Mouse (Mus musculus) common myeloid progenitor, adult 5-6 weeks (primary cell): ENCODE measurements around the gene Gm16867. TPM values are rescaled to one million over a fixed set of nuclear protein-coding genes. Genes with fewer than 3 reads are reported as not detected.
A peak's percentile ranks its signal among the peaks of the same experiment; 100 is the strongest.
"Not testable (repeated sequence)": the region's sequence is repeated elsewhere in the genome, so short reads cannot be mapped to it uniquely, and the experiment has no call there.

Source experiments
- ATAC-seq: replicated peaks from 2 replicates; pipeline ENCODE4 v1.8.0; 2016; ENCODE audit warnings: low read depth, mild to moderate bottlenecking, moderate TSS enrichment, inconsistent platforms; ENCODE audit not compliant: poor library complexity, severe bottlenecking
- total RNA-seq: library from RNA; stranded (forward); fragments of 200-1000, 187-1606 nt; gene quantifications from 2 replicates; pipeline ENCODE4 v1.2.3, GENCODE M21; 2017

Gm16867 gene
- 0.49 and 5.1 TPM in 2 replicates for total RNA-seq

DNA sequence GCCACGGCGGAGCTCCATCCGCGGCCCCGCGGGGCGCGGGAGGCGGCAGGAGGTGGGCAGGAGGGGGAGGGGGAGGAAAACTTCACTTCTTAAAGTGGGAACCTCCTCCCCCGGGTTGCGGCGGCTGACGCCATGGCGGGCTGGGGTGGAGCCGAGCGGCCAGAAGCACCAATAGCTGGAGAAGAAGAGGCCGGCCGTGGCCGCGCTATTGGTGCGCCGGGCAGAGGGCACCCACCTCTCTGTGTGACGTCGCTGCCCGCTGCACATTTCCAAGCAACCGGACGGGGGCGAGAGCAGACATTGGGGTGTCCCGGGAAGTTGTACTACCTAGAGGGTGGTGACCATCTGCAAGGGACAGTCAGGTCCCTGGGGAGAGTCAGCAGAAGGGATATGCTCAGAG lies at the start of gene Gm16867:
TSS of gene Gm16867 (minus strand) at position 189 of the 400 bp plus-strand sequence.
- ATAC-seq = peak; percentile 82

GRCm38 (mm10) chr14:69547310-69547709 lies 44.1 kb upstream of the Gm16867 start:
- ATAC-seq = peak; percentile 30; the same call in 1 of the 2 replicates

DNA sequence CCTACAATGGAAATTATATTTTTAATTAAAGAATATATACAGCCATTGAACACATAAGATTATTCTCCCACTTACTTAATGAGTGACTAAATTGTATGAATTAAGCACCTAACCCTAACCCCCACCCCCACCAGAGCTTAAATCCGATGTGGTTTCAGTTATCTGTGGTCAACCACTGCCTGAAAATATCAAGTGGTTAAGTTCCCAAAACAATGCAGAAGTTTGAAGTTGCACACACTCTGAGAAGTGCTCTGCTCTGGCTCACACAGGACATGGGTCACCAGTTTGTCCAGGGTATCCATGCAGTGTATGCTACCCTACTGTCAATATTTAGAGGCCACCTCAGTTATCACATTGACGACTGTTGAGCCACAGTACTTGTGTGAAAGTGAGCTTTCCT lies 41.9 kb upstream of the Gm16867 start:
- peak; percentile 58 for ATAC-seq

- ATAC-seq = 0 out of 2 replicates have a peak, but pooled peaks have one; percentile 34
These were observed 40.9 kb upstream of the Gm16867 start for GRCm38 (mm10) chr14:69544033-69544432.

GRCm38 (mm10) chr14:69542695-69543094 lies 39.5 kb upstream of the Gm16867 start:
- peak; percentile 53 for ATAC-seq

GRCm38 (mm10) chr14:69540113-69540512 lies 37.0 kb upstream of the Gm16867 start:
- peak; percentile 59 for ATAC-seq

DNA sequence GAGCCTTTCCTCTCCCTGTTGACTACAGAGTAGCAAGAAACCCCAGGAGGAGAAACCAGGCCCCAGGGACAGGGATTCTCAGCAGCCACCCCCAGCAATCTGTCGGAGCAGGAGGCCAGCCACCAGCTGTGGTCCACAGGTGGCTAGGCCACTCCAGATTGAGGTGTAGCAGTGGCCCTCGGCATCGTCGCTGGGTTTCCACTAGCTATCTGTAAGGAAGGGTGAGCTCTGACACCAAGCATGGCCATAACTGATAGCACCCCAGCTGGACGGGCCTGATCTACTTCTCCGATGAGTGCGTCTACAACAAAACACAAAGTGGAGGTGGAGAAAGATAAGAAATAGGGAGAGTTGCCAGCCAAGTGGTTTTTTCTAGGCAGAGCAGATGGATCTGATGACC lies 33.4 kb upstream of the Gm16867 start:
- ATAC-seq = peak; percentile 77

DNA sequence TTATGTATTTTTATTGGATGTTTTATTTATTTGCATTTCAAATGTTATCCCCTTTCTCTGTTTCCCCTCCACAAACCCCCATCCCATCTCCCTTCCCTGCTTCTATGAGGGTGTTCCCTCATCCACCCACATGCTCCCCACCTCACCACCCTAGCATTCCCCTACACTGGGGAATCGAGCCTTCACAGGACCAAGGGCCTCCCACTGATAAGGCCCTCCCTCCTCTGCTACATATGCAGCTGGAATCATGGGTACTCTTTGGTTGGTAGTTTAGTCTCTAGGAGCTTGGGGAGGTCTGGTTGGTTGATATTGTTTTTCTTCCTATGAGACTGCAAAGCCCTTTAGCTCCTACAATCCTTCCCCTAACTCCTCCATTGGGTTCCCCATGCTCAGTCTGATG lies 23.0 kb upstream of the Gm16867 start:
- ATAC-seq = not testable (repeated sequence)

GRCm38 (mm10) chr14:69523001-69523400 lies 19.8 kb upstream of the Gm16867 start:
- peak; percentile 77 for ATAC-seq

GRCm38 (mm10) chr14:69520810-69521209 lies 17.6 kb upstream of the Gm16867 start:
- not testable (repeated sequence) for ATAC-seq

DNA sequence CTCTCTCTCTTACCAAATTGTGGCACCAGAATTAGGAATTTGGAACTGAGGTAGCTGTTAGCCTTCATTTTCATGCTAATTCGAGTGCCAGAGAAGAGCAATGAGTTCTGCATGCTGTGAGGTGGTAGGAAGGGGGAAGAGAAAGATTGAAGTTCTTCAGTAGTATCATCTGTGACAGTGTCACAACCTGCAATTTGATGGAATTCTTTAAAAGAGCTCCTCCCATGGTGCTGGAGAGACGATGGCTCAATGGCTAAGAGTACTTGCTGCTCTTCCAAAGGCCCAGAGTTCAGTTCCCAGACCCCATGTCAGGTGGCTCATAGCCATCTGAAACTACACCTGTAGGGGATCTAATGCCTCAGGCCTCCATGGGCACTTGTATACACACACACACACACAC lies 9.3 kb upstream of the Gm16867 start, which contains the start of gene Gm27179:
TSS of gene Gm27179 (minus strand) at position 101 of the 400 bp plus-strand sequence.
- not testable (repeated sequence) for ATAC-seq

- peak; percentile 40 for ATAC-seq
These were observed 3.8 kb upstream of the Gm16867 start for GRCm38 (mm10) chr14:69507000-69507399.

DNA sequence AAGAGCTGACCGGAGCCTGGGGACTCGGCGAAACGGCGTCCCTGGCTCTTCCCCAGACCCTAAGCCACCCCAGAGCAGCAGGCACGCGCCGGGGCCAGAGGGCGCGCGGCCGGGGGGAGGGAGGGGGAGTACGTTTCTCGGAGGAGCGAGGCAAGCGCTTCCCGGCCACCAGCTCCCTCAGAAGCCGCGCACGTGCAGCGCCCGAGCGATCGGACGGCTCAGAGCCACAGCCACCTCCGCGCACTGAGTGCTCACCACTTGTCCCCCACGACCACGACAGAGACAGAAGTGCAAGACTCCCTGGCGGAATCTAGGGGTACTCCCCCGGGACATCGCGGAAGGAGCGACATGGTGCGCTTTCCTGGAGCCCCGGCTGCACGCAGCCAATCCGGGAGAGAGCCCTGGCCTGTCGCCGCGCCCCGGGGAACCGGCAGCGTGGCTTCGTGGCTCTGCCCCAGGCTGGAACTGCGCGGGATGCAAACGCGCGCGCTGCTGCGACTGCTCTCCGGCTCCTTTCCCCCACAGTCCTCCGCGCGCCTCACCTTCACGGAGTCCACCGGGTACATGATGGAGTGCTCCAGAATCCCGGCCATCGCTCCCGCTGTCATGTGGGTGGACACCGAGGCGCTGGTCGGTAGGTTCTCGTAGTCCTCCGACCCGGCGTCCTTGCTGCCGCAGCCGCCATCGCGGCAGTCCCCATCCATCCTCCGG lies 567 bp downstream of the Gm16867 start:
- ATAC-seq = peak; percentile 24

DNA sequence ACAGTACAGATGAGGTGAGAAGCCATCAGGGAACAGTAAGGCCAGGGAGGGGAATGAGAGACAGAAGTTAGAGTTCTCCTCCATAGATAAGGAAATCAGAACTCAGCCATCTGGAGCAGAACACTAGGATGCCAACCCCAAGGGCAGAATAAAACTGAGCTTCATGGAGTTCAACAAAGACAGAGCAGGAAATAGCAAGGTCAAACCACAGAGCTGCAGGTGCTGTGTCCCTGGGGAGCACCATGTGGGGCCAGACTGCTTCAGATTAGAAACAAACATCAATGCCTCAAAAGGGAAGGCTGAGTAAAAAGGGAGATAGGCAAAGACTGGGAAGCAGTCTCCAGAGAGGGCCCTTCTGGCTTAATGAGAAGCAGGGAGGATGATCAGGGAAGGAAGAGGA lies 6.9 kb downstream of the Gm16867 start:
- ATAC-seq = not testable (repeated sequence)

DNA sequence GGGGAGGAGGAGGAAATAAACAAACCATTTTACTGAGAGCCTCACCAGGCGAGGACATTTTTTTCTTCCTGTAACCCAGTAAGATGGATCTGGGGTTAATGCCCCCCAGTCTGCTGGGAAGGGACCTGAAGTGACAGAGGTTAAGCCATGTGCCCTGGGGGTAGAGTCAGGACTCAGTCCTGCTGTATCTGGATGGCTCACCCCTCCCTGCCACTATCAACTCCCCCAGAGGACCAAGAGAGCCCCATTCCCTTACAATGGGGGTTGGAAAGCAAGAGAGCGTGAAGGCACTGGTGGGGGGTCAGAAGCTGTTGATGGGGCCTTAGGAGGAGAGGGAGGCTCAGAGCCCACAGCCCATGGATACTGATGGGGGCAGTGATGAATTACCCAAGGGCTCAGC lies 8.2 kb downstream of the Gm16867 start:
- ATAC-seq = not testable (repeated sequence)

DNA sequence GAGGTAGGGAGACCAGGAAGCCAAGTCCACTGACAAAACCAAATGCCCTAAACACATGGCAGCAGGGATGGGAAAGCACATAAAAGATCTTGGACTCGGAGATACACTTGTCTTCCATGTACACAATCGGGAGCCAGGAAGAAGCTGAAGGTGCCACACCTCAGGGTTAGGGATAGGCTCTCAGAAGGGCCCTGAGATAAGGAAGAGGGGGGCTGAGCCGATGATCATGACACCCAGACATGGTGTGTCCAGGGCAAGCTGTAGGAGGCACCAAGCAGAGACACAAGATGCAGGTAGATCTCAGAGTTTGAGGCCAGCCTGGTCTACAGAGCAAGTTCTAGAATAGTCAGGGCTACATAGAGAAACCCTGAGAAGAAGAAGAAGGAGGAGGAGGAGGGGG lies 8.6 kb downstream of the Gm16867 start:
- ATAC-seq = not testable (repeated sequence)

GRCm38 (mm10) chr14:69488001-69488400 lies 15.2 kb downstream of the Gm16867 start:
- not testable (repeated sequence) for ATAC-seq

- ATAC-seq = peak; percentile 87
These were observed 17.6 kb downstream of the Gm16867 start for GRCm38 (mm10) chr14:69485466-69486135.

DNA sequence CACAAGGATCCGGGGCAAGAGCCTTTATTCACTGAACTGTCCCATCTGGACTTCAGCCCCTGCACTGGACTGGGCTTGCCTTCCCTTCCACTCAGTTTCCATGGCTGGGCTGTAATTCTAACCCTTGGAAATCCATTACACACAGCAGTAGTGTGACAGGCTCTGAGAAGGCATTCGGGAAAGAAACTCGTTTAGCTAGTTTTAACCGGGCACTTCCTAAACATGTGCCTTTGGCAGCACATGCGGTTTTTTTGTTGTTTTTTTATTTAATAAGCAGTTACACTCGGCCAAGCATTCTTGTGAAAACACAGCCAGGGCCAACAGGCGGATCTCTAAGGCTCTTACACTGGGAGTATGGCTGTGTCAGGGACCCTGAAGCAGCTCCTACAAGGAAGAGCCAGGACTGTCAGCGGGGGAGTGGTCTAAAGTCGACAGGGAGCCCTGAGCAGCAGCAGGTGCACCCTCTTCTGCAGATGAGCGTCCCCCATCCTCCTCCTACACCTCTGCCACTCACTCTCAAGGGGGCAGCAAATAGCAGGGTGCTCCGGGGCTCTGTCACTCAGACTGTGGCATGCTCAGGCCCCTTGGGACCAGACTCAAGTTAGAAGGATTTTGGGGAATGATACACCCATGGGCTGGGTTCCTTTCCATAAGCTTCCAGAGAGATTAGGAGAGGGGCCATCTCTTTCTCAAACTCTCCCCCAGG lies 29.1 kb downstream of the Gm16867 start:
- ATAC-seq = peak; percentile 30; the same call in 1 of the 2 replicates

DNA sequence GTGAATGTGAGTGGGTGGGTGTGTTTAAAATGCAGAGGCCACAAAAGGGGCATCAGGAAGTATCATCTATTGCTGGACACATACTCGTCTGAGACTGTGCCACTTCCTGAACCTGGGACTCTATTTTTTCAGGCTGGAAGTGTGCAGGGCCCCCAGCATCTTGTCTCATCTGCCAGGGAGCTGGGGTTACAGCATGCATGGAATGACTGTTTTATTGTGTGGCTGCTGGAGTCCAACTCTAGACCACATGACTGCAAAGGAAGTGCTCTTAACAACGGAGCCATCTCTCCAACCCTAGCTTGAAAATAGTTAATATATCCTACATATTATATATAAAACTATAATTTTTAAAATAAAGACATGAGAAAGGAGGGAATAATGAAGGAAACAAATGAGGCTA lies 29.8 kb downstream of the Gm16867 start:
- not testable (repeated sequence) for ATAC-seq
